Mouse (Mus musculus): ENCODE measurements around the gene Epb41l2. TPM values are rescaled to one million over a fixed set of nuclear protein-coding genes. Genes with fewer than 3 reads are reported as not detected.

Gene Epb41l2
- polyA plus RNA-seq, 1 experiment from 2014 or later: 20.8 TPM

- Histone ChIP-seq H3K9ac (replicated peaks; ENCODE audit: low read depth, low read length) (no peak overlapping the region), H3K9me3 (ENCODE audit: control insufficient read depth, low read length) (no peaks in the 10 kb centered on the region), H3K4me1 (replicated peaks; ENCODE audit: control insufficient read depth, insufficient read depth, low read length) (no peaks in the 10 kb centered on the region), H3K4me3 (replicated peaks; ENCODE audit: low read length) (no peak overlapping the region), H3K4me2 (ENCODE audit: low read length) (no peak overlapping the region), H3K27me3 (replicated peaks; ENCODE audit: control insufficient read depth, insufficient read depth, low read length) (no peaks in the 10 kb centered on the region), H3K27ac (ENCODE audit: low read length) (no peak overlapping the region), H3K36me3 (ENCODE audit: control insufficient read depth, insufficient read depth) (no peaks in the 10 kb centered on the region)
- no peak for ATAC-seq
- 84% methylated on average over 2 of the region's 2 CpGs for WGBS
These were observed 112.3 kb downstream of the Epb41l2 start for GRCm38 (mm10) chr10:25471944-25472343.

- Histone ChIP-seq H3K4me3 (replicated peaks; ENCODE audit: low read length) (no peak overlapping the region), H3K9ac (replicated peaks; ENCODE audit: low read depth, low read length) (no peak overlapping the region), H3K9me3 (ENCODE audit: control insufficient read depth, low read length) (no peaks in the 10 kb centered on the region), H3K27me3 (replicated peaks; ENCODE audit: control insufficient read depth, insufficient read depth, low read length) (no peaks in the 10 kb centered on the region), H3K4me2 (ENCODE audit: low read length) (no peak overlapping the region), H3K36me3 (ENCODE audit: control insufficient read depth, insufficient read depth) (no peaks in the 10 kb centered on the region), H3K27ac (ENCODE audit: low read length) (no peak overlapping the region), H3K4me1 (replicated peaks; ENCODE audit: control insufficient read depth, insufficient read depth, low read length) (no peaks in the 10 kb centered on the region)
- no peak for ATAC-seq
- 91% methylated on average over 3 of the region's 3 CpGs for WGBS
These were observed 120.1 kb downstream of the Epb41l2 start for GRCm38 (mm10) chr10:25479716-25480115.

- Histone ChIP-seq H3K4me3 (replicated peaks; ENCODE audit: low read length) (no peak overlapping the region), H3K27ac (ENCODE audit: low read length) (no peak overlapping the region), H3K9ac (replicated peaks; ENCODE audit: low read depth, low read length) (no peak overlapping the region), H3K9me3 (ENCODE audit: control insufficient read depth, low read length) (no peaks in the 10 kb centered on the region), H3K4me2 (ENCODE audit: low read length) (no peak overlapping the region), H3K36me3 (ENCODE audit: control insufficient read depth, insufficient read depth) (no peaks in the 10 kb centered on the region), H3K4me1 (replicated peaks; ENCODE audit: control insufficient read depth, insufficient read depth, low read length) (no peaks in the 10 kb centered on the region), H3K27me3 (replicated peaks; ENCODE audit: control insufficient read depth, insufficient read depth, low read length) (no peaks in the 10 kb centered on the region)
- no peak for ATAC-seq
- WGBS: 76% methylated on average over 5 of the region's 5 CpGs
These were observed 123.2 kb downstream of the Epb41l2 start for GRCm38 (mm10) chr10:25482791-25483190.

GRCm38 (mm10) chr10:25488456-25488855, 128.9 kb downstream of the Epb41l2 start:
- H3K27ac ChIP-seq (ENCODE audit: low read length): no peak overlapping the region
- ATAC-seq: peak; percentile 87
- WGBS: 18% methylated on average over 1 of the region's 1 CpGs

GRCm38 (mm10) chr10:25499323-25500071, 139.9 kb downstream of the Epb41l2 start:
- Histone ChIP-seq H3K9ac (replicated peaks; ENCODE audit: low read depth, low read length) (no peak overlapping the region), H3K4me3 (replicated peaks; ENCODE audit: low read length) (no peak overlapping the region), H3K4me2 (ENCODE audit: low read length) (no peak overlapping the region), H3K4me1 (replicated peaks; ENCODE audit: control insufficient read depth, insufficient read depth, low read length) (no peaks in the 10 kb centered on the region), H3K27ac (ENCODE audit: low read length) (no peak overlapping the region), H3K9me3 (ENCODE audit: control insufficient read depth, low read length) (no peaks in the 10 kb centered on the region), H3K36me3 (ENCODE audit: control insufficient read depth, insufficient read depth) (no peaks in the 10 kb centered on the region), H3K27me3 (replicated peaks; ENCODE audit: control insufficient read depth, insufficient read depth, low read length) (no peaks in the 10 kb centered on the region)
- no peak for ATAC-seq
- 57% methylated on average over 10 of the region's 10 CpGs for WGBS

More at GRCm38 (mm10) chr10:25488456-25488855, 128.9 kb downstream of the Epb41l2 start:
- no peak overlapping the region for H3K4me2 ChIP-seq (ENCODE audit: low read length)
- H3K9ac ChIP-seq (replicated peaks; ENCODE audit: low read depth, low read length): no peak overlapping the region
- no peak overlapping the region for H3K4me3 ChIP-seq (replicated peaks; ENCODE audit: low read length)
- no peaks in the 10 kb centered on the region for H3K9me3 ChIP-seq (ENCODE audit: control insufficient read depth, low read length)
- H3K4me1 ChIP-seq (replicated peaks; ENCODE audit: control insufficient read depth, insufficient read depth, low read length): no peaks in the 10 kb centered on the region
- H3K36me3 ChIP-seq (ENCODE audit: control insufficient read depth, insufficient read depth): no peaks in the 10 kb centered on the region
- no peaks in the 10 kb centered on the region for H3K27me3 ChIP-seq (replicated peaks; ENCODE audit: control insufficient read depth, insufficient read depth, low read length)

GRCm38 (mm10) chr10:25503250-25503649, 143.7 kb downstream of the Epb41l2 start:
- Histone ChIP-seq H3K27ac (ENCODE audit: low read length) (no peak overlapping the region), H3K4me3 (replicated peaks; ENCODE audit: low read length) (no peak overlapping the region), H3K4me2 (ENCODE audit: low read length) (no peak overlapping the region), H3K4me1 (replicated peaks; ENCODE audit: control insufficient read depth, insufficient read depth, low read length) (no peaks in the 10 kb centered on the region), H3K27me3 (replicated peaks; ENCODE audit: control insufficient read depth, insufficient read depth, low read length) (no peaks in the 10 kb centered on the region), H3K9me3 (ENCODE audit: control insufficient read depth, low read length) (no peaks in the 10 kb centered on the region), H3K36me3 (ENCODE audit: control insufficient read depth, insufficient read depth) (no peaks in the 10 kb centered on the region), H3K9ac (replicated peaks; ENCODE audit: low read depth, low read length) (no peak overlapping the region)
- ATAC-seq: no peak
- WGBS: 89% methylated on average over 5 of the region's 5 CpGs

- ATAC-seq: no peak
These were observed 154.2 kb downstream of the Epb41l2 start for GRCm38 (mm10) chr10:25513821-25514220.

GRCm38 (mm10) chr10:25519954-25520353, 160.4 kb downstream of the Epb41l2 start:
- Histone ChIP-seq H3K4me3 (replicated peaks; ENCODE audit: low read length) (no peak overlapping the region), H3K27me3 (replicated peaks; ENCODE audit: control insufficient read depth, insufficient read depth, low read length) (no peaks in the 10 kb centered on the region), H3K27ac (ENCODE audit: low read length) (no peak overlapping the region), H3K9me3 (ENCODE audit: control insufficient read depth, low read length) (no peaks in the 10 kb centered on the region), H3K4me1 (replicated peaks; ENCODE audit: control insufficient read depth, insufficient read depth, low read length) (no peaks in the 10 kb centered on the region), H3K4me2 (ENCODE audit: low read length) (no peak overlapping the region), H3K9ac (replicated peaks; ENCODE audit: low read depth, low read length) (no peak overlapping the region), H3K36me3 (ENCODE audit: control insufficient read depth, insufficient read depth) (no peaks in the 10 kb centered on the region)
- ATAC-seq: no peak
- 58% methylated on average over 3 of the region's 3 CpGs for WGBS

More at GRCm38 (mm10) chr10:25513821-25514220, 154.2 kb downstream of the Epb41l2 start:
- H3K4me1 ChIP-seq (replicated peaks; ENCODE audit: control insufficient read depth, insufficient read depth, low read length): no peaks in the 10 kb centered on the region
- H3K27me3 ChIP-seq (replicated peaks; ENCODE audit: control insufficient read depth, insufficient read depth, low read length): no peaks in the 10 kb centered on the region
- no peak overlapping the region for H3K9ac ChIP-seq (replicated peaks; ENCODE audit: low read depth, low read length)
- no peaks in the 10 kb centered on the region for H3K36me3 ChIP-seq (ENCODE audit: control insufficient read depth, insufficient read depth)
- H3K4me3 ChIP-seq (replicated peaks; ENCODE audit: low read length): no peak overlapping the region
- no peak overlapping the region for H3K27ac ChIP-seq (ENCODE audit: low read length)
- H3K9me3 ChIP-seq (ENCODE audit: control insufficient read depth, low read length): no peaks in the 10 kb centered on the region
- 83% methylated on average over 1 of the region's 1 CpGs for WGBS
- H3K4me2 ChIP-seq (ENCODE audit: low read length): no peak overlapping the region

- ATAC-seq: no peak
- H3K27me3 ChIP-seq (replicated peaks; ENCODE audit: control insufficient read depth, insufficient read depth, low read length): no peaks in the 10 kb centered on the region
- no peak overlapping the region for H3K9ac ChIP-seq (replicated peaks; ENCODE audit: low read depth, low read length)
- H3K4me2 ChIP-seq (ENCODE audit: low read length): no peak overlapping the region
- H3K9me3 ChIP-seq (ENCODE audit: control insufficient read depth, low read length): no peaks in the 10 kb centered on the region
- H3K4me3 ChIP-seq (replicated peaks; ENCODE audit: low read length): no peak overlapping the region
- no peaks in the 10 kb centered on the region for H3K36me3 ChIP-seq (ENCODE audit: control insufficient read depth, insufficient read depth)
- 76% methylated on average over 5 of the region's 5 CpGs for WGBS
- no peaks in the 10 kb centered on the region for H3K4me1 ChIP-seq (replicated peaks; ENCODE audit: control insufficient read depth, insufficient read depth, low read length)
- H3K27ac ChIP-seq (ENCODE audit: low read length): no peak overlapping the region
These were observed 160.8 kb downstream of the Epb41l2 start for GRCm38 (mm10) chr10:25520428-25520827.

Measured in forebrain, embryonic 16.5 days (tissue).